Mouse (Mus musculus): Measurements from ENCODE around the gene Tmem246. TPM values are rescaled to one million over a fixed set of nuclear protein-coding genes. Genes with fewer than 3 reads are reported as not detected.

The Tmem246 gene
- total and polyA plus RNA-seq, 3 experiments: 2.9 to 11.1 TPM; not detected in 1

DNA sequence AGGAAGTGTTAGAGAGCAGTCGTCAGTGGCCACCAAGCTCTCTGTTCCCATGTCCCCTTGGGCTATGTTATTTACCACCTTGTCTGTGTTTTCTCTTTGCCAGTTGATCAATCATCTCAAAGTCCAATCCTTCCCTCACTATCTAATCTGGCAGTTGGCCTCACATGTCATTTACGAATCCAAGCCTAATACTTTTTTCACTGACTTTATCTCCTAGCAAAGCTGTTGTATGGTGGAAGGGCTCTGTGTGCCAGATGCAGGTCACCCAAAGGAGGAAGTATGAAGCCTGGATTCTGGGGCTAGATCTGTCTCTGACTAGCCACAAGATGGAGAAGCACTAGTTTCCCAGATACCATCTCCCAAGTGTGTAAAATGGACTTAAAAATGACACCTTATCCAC lies 39.5 kb downstream of the Tmem246 start:
- H3K79me2 ChIP-seq (ENCODE audit: control insufficient read depth, insufficient read depth, low read length, poor library complexity): no peaks in the 10 kb centered on the region

DNA sequence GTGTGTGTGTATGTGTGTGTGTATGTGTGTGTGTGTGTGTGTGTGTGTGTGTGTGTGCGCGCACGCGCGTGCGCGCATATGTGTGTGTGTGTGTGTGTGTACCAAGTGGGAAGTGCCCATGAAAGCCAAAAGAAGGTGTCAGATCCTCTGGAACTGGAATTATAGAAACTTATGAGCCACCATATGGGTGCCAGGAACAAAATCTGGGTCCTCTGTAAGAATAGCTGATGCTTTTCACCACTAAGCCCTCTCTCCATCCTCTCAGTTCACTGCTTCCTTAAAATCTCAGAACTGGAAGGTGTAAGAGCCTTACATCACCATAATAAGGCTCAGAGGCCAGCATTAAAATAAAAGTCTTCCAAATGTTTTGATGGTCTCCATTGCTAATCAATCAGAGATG lies 40.3 kb downstream of the Tmem246 start:
- Histone ChIP-seq H3K9ac (ENCODE audit: control insufficient read depth, low read depth, low read length, poor library complexity, severe bottlenecking) (no peak overlapping the region), H3K4me1 (ENCODE audit: control insufficient read depth in 1 of 2, insufficient read depth in 2 of 2, low read length in 2 of 2) (no peaks in the 10 kb centered on the region), H3K27me3 (ENCODE audit: control insufficient read depth in 1 of 2, insufficient read depth in 2 of 2, low read length in 2 of 2) (no peaks in the 10 kb centered on the region; a peak in 1 of 4 replicates), H3K9me3 (replicated peaks; ENCODE audit: insufficient read depth, low read length) (no peaks in the 10 kb centered on the region), H3K79me2 (ENCODE audit: control insufficient read depth, insufficient read depth, low read length, poor library complexity) (no peaks in the 10 kb centered on the region), H3K27ac (ENCODE audit: control insufficient read depth, low read depth, low read length) (no peak overlapping the region), H3K36me3 (ENCODE audit: control insufficient read depth in 1 of 2, insufficient read depth in 2 of 2, low read length in 2 of 2) (no peaks in the 10 kb centered on the region), H3K4me3 (ENCODE audit: control insufficient read depth in 1 of 2, insufficient read depth in 1 of 2, low read depth in 2 of 2, low read length in 2 of 2) (no peak overlapping the region)
- no peak for DNase-seq (ENCODE audit: low read depth, low spot score)
- TF ChIP-seq HCFC1 (IDR thresholded peaks at IDR 0.05; ENCODE audit: low read depth, low read length) (no peak), MYB (IDR thresholded peaks at IDR 0.05; ENCODE audit: low read depth, low read length) (no peak), TCF12 (IDR thresholded peaks at IDR 0.05; ENCODE audit: low read depth, low read length) (no peak), POLR2A (IDR thresholded peaks at IDR 0.05; ENCODE audit: control insufficient read depth in 1 of 2, insufficient read depth in 1 of 2, low read depth in 1 of 2, low read length in 2 of 2, poor library complexity in 1 of 2) (no peak), GATA1 (IDR thresholded peaks at IDR 0.05; ENCODE audit: low read depth, low read length) (no peak), KAT2A (conservative IDR thresholded peaks at IDR 0.05; ENCODE audit: low read depth, low read length) (no peak), CHD1 (IDR thresholded peaks at IDR 0.05; ENCODE audit: low read depth, low read length) (no peak), BHLHE40 (IDR thresholded peaks at IDR 0.05; ENCODE audit: borderline replicate concordance, low read depth, low read length) (no peak), MEF2A (IDR thresholded peaks at IDR 0.05; ENCODE audit: extremely low read depth, insufficient replicate concordance, low read depth, low read length, poor library complexity, severe bottlenecking) (no peak), RAD21 (IDR thresholded peaks at IDR 0.05; ENCODE audit: low read depth, low read length) (no peak), USF1 (IDR thresholded peaks at IDR 0.05; ENCODE audit: low read depth, low read length) (no peak), NELFE (IDR thresholded peaks at IDR 0.05; ENCODE audit: low read depth, low read length) (no peak), E2F4 (IDR thresholded peaks at IDR 0.05; ENCODE audit: borderline replicate concordance, low read depth, low read length) (no peak), UBTF (IDR thresholded peaks at IDR 0.05; ENCODE audit: borderline replicate concordance, insufficient read depth, low read depth, low read length) (no peak)

More for the DNA sequence above, 39.5 kb downstream of the Tmem246 start:
- Histone ChIP-seq H3K36me3 (ENCODE audit: control insufficient read depth in 1 of 2, insufficient read depth in 2 of 2, low read length in 2 of 2) (no peaks in the 10 kb centered on the region), H3K4me3 (ENCODE audit: control insufficient read depth in 1 of 2, insufficient read depth in 1 of 2, low read depth in 2 of 2, low read length in 2 of 2) (no peak overlapping the region), H3K27me3 (ENCODE audit: control insufficient read depth in 1 of 2, insufficient read depth in 2 of 2, low read length in 2 of 2) (no peaks in the 10 kb centered on the region), H3K4me1 (ENCODE audit: control insufficient read depth in 1 of 2, insufficient read depth in 2 of 2, low read length in 2 of 2) (no peaks in the 10 kb centered on the region), H3K9me3 (replicated peaks; ENCODE audit: insufficient read depth, low read length) (no peaks in the 10 kb centered on the region), H3K9ac (ENCODE audit: control insufficient read depth, low read depth, low read length, poor library complexity, severe bottlenecking) (no peak overlapping the region), H3K27ac (ENCODE audit: control insufficient read depth, low read depth, low read length) (no peak overlapping the region)
- DNase-seq (ENCODE audit: low read depth, low spot score): peak; percentile 33
- TF ChIP-seq MAX (IDR thresholded peaks at IDR 0.05; ENCODE audit: low read length): no peak
- no peak for TF ChIP-seq BHLHE40 (IDR thresholded peaks at IDR 0.05; ENCODE audit: borderline replicate concordance, low read depth, low read length)
- no peak for TF ChIP-seq SMC3 (IDR thresholded peaks at IDR 0.05; ENCODE audit: low read depth, low read length)
- TF ChIP-seq MEF2A (IDR thresholded peaks at IDR 0.05; ENCODE audit: extremely low read depth, insufficient replicate concordance, low read depth, low read length, poor library complexity, severe bottlenecking): no peak
- TF ChIP-seq CHD1 (IDR thresholded peaks at IDR 0.05; ENCODE audit: low read depth, low read length): no peak
- TF ChIP-seq MYB (IDR thresholded peaks at IDR 0.05; ENCODE audit: low read depth, low read length): no peak
- no peak for TF ChIP-seq TAL1 (IDR thresholded peaks at IDR 0.05; ENCODE audit: low read length)
- no peak for TF ChIP-seq NELFE (IDR thresholded peaks at IDR 0.05; ENCODE audit: low read depth, low read length)

All from MEL (cell line).